Mouse (Mus musculus) MEL (cell line): ENCODE results near the gene Gm45808. TPM values are rescaled to one million over a fixed set of nuclear protein-coding genes. Genes with fewer than 3 reads are reported as not detected.

Experiments used
- DNase-seq: peaks from one replicate; pipeline ENCODE4 v3.0.0; 2011; ENCODE audit warnings: low read depth, low spot score
- H3K27ac ChIP-seq: 2 replicates; pipeline ENCODE4 v1.5.1; 2012; ENCODE audit warnings: low read depth, mild to moderate bottlenecking, control low read depth, low read length, moderate library complexity; ENCODE audit not compliant: control insufficient read depth
- H3K27me3 ChIP-seq, 2 experiments: fragments of 150-350 bp in 1 of 2; sonication (generic) in 1 of 2; 2 replicates each; pipeline ENCODE4 v1.6.1; 2012; ENCODE audit warnings: low read length in 2 of 2, mild to moderate bottlenecking in 2 of 2, improper control_type of control experiment in 1 of 2, moderate library complexity in 1 of 2; ENCODE audit not compliant: insufficient read depth in 2 of 2, control insufficient read depth in 1 of 2
- H3K36me3 ChIP-seq, 2 experiments: 2 replicates each; pipeline ENCODE4 v1.6.1; 2012 to 2014; ENCODE audit warnings: low read length in 2 of 2, improper control_type of control experiment in 1 of 2, inconsistent platforms in 1 of 2, mild to moderate bottlenecking in 1 of 2; ENCODE audit not compliant: insufficient read depth in 2 of 2, control insufficient read depth in 1 of 2
- H3K4me1 ChIP-seq, 2 experiments: fragments of 150-350 bp in 1 of 2; sonication (generic) in 1 of 2; 2 replicates each; pipeline ENCODE4 v1.6.1; 2012; ENCODE audit warnings: low read length in 2 of 2, improper control_type of control experiment in 1 of 2, mild to moderate bottlenecking in 1 of 2; ENCODE audit not compliant: insufficient read depth in 2 of 2, control insufficient read depth in 1 of 2
- H3K4me3 ChIP-seq, 2 experiments: fragments of 150-350 bp in 1 of 2; sonication (generic) in 1 of 2; 2 replicates each; pipeline ENCODE4 v1.5.1; 2012; ENCODE audit warnings: low read depth in 2 of 2, low read length in 2 of 2, mild to moderate bottlenecking in 2 of 2, moderate library complexity in 2 of 2, control low read depth in 1 of 2, improper control_type of control experiment in 1 of 2; ENCODE audit not compliant: control insufficient read depth in 1 of 2, insufficient read depth in 1 of 2
- H3K79me2 ChIP-seq: 2 replicates; pipeline ENCODE4 v1.6.1; 2012; ENCODE audit warnings: mild to moderate bottlenecking, low read length, moderate library complexity; ENCODE audit not compliant: control insufficient read depth, poor library complexity, insufficient read depth
- H3K9ac ChIP-seq: 2 replicates; pipeline ENCODE4 v1.6.1; 2012; ENCODE audit warnings: low read depth, mild to moderate bottlenecking, control low read depth, low read length, moderate library complexity; ENCODE audit not compliant: control insufficient read depth, poor library complexity, severe bottlenecking
- H3K9me3 ChIP-seq: fragments of 150-350 bp; sonication (generic); replicated peaks from 2 replicates; pipeline ENCODE4 v1.6.1; 2012; ENCODE audit warnings: mild to moderate bottlenecking, low read length, improper control_type of control experiment, moderate library complexity; ENCODE audit not compliant: insufficient read depth
- CTCF ChIP-seq, 3 experiments: IDR thresholded peaks in 2 of 3; conservative IDR thresholded peaks in 1 of 3; 2 replicates each; pipeline ENCODE4 v1.5.1; 2011 to 2012; ENCODE audit warnings: low read length in 3 of 3, low read depth in 2 of 3, mild to moderate bottlenecking in 2 of 3, improper control_type of control experiment in 1 of 3, inconsistent platforms in 1 of 3, mixed read lengths in 1 of 3, moderate library complexity in 1 of 3; ENCODE audit not compliant: control insufficient read depth in 1 of 3, insufficient read depth in 1 of 3, poor library complexity in 1 of 3, severe bottlenecking in 1 of 3
- E2F4 ChIP-seq: IDR thresholded peaks from 2 replicates; pipeline ENCODE4 v1.6.1; 2011; ENCODE audit warnings: low read depth, low read length, improper control_type of control experiment, borderline replicate concordance
- EP300 ChIP-seq, 2 experiments: IDR thresholded peaks; 2 replicates each; pipeline ENCODE4 v1.6.1; 2011; ENCODE audit warnings: improper control_type of control experiment in 2 of 2, low read length in 2 of 2, low read depth in 1 of 2, mild to moderate bottlenecking in 1 of 2
- ETS1 ChIP-seq: IDR thresholded peaks from 2 replicates; pipeline ENCODE4 v1.6.1; 2012; ENCODE audit warnings: low read depth, mild to moderate bottlenecking, inconsistent platforms, low read length, improper control_type of control experiment, moderate library complexity
- GATA1 ChIP-seq: IDR thresholded peaks from 2 replicates; pipeline ENCODE4 v1.6.1; 2011; ENCODE audit warnings: low read depth, low read length, improper control_type of control experiment
- MAZ ChIP-seq: IDR thresholded peaks from 2 replicates; pipeline ENCODE4 v1.6.1; 2012; ENCODE audit warnings: low read depth, mild to moderate bottlenecking, inconsistent platforms, low read length, improper control_type of control experiment
- MEF2A ChIP-seq: IDR thresholded peaks from 2 replicates; pipeline ENCODE4 v1.6.1; 2014; ENCODE audit warnings: low read depth, mild to moderate bottlenecking, inconsistent platforms, low read length, improper control_type of control experiment; ENCODE audit not compliant: poor library complexity, insufficient replicate concordance, severe bottlenecking; ENCODE audit errors: extremely low read depth
- MXI1 ChIP-seq: IDR thresholded peaks from 2 replicates; pipeline ENCODE4 v1.6.1; 2011; ENCODE audit warnings: mild to moderate bottlenecking, low read depth, low read length, improper control_type of control experiment
- MYC ChIP-seq: IDR thresholded peaks from 2 replicates; pipeline ENCODE4 v1.6.1; 2011; ENCODE audit warnings: low read depth, mild to moderate bottlenecking, low read length, improper control_type of control experiment, moderate library complexity
- NRF1 ChIP-seq: IDR thresholded peaks from 2 replicates; pipeline ENCODE4 v1.6.1; 2014; ENCODE audit warnings: low read depth, mild to moderate bottlenecking, inconsistent platforms, low read length, improper control_type of control experiment, moderate library complexity; ENCODE audit not compliant: poor library complexity, insufficient read depth, severe bottlenecking
- POLR2AphosphoS2 ChIP-seq: IDR thresholded peaks from 2 replicates; pipeline ENCODE4 v1.6.1; 2011; ENCODE audit warnings: low read length, improper control_type of control experiment
- POLR2AphosphoS5 ChIP-seq: IDR thresholded peaks from 2 replicates; pipeline ENCODE4 v1.6.1; 2012; ENCODE audit warnings: low read depth, borderline replicate concordance, mild to moderate bottlenecking, inconsistent platforms, low read length, moderate library complexity, mixed read lengths
- RAD21 ChIP-seq: IDR thresholded peaks from 2 replicates; pipeline ENCODE4 v1.6.1; 2011; ENCODE audit warnings: mild to moderate bottlenecking, low read depth, low read length, improper control_type of control experiment
- RCOR1 ChIP-seq: IDR thresholded peaks from 2 replicates; pipeline ENCODE4 v1.6.1; 2012; ENCODE audit warnings: low read depth, mild to moderate bottlenecking, inconsistent platforms, low read length, improper control_type of control experiment
- SIN3A ChIP-seq: IDR thresholded peaks from 2 replicates; pipeline ENCODE4 v1.6.1; 2012; ENCODE audit warnings: low read length, improper control_type of control experiment, inconsistent platforms
- TAL1 ChIP-seq: IDR thresholded peaks from 2 replicates; pipeline ENCODE4 v1.6.1; 2012; ENCODE audit warnings: mild to moderate bottlenecking, inconsistent platforms, low read length, moderate library complexity, mixed read lengths
- TBP ChIP-seq: IDR thresholded peaks from 2 replicates; pipeline ENCODE4 v1.8.0; 2011; ENCODE audit warnings: low read depth, low read length, improper control_type of control experiment
- TCF12 ChIP-seq: IDR thresholded peaks from 2 replicates; pipeline ENCODE4 v1.6.1; 2014; ENCODE audit warnings: low read depth, mild to moderate bottlenecking, inconsistent platforms, low read length, improper control_type of control experiment, moderate library complexity
- ZC3H11A ChIP-seq: IDR thresholded peaks from 2 replicates; pipeline ENCODE4 v1.6.1; 2012; ENCODE audit warnings: low read depth, mild to moderate bottlenecking, inconsistent platforms, low read length, improper control_type of control experiment
- ZMIZ1 ChIP-seq: IDR thresholded peaks from 2 replicates; pipeline ENCODE4 v1.6.1; 2012; ENCODE audit warnings: low read depth, mild to moderate bottlenecking, inconsistent platforms, low read length, improper control_type of control experiment, moderate library complexity
- polyA plus RNA-seq, 2 experiments: library from polyadenylated mRNA; stranded (reverse) in 1 of 2; unstranded in 1 of 2; fragments of >175 nt in 1 of 2; fragments of >200 nt in 1 of 2; gene quantifications; 2 replicates each; pipeline versions ENCODE4 v1.2.1 to v1.2.4; 2012; ENCODE audit warnings: low replicate concordance in 2 of 2, low read depth in 1 of 2; ENCODE audit not compliant: insufficient read length in 2 of 2, insufficient read depth in 1 of 2, missing spikeins in 1 of 2
- total RNA-seq: library from RNA; depleted of rRNA; stranded (reverse); fragments of 300-350 nt; gene quantifications from 2 replicates; pipeline ENCODE4 v1.2.3, GENCODE M21; 2012

Gm45808 gene
- total and polyA plus RNA-seq, 3 experiments: not detected

DNA sequence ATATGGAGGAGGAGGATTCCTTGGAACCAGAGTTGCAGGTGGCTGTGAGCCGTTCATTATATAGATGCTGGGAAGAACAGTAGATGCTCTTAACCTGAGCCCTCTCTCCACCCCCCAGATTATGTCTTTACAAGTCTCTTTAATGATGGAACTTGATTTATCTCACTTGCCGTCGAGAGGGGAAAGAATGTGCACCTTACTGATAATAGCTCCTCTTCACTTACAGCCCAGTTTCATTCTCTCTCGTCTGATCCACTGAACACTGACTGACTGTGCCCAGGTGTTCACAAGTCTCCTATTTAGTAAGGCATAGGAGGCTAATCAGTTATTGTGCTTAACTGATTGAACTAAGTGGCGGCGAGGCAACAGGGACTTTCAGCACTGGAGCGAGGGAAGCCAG, 3.0 kb upstream of the Gm45808 start:
- no peak overlapping the region for H3K9ac ChIP-seq
- peaks cover 0 to 25% of the 10 kb centered on the region in 2 experiments; a peak in 3 of 4 replicates for H3K36me3 ChIP-seq
- H3K4me3 ChIP-seq: no peak overlapping the region
- H3K27ac ChIP-seq: no peak overlapping the region
- TF ChIP-seq EP300 (IDR thresholded peaks at IDR 0.05; ENCODE audit: low read depth in 1 of 2, low read length in 2 of 2) (peak; percentile 64 to 78), ETS1 (peak; percentile 53; the same call in 1 of the 2 replicates), ZMIZ1 (no peak), GATA1 (peak; percentile 89), CTCF (IDR thresholded peaks at IDR 0.05 in 2 of 3, conservative IDR thresholded peaks at IDR 0.05 in 1 of 3; ENCODE audit: control insufficient read depth in 1 of 3, insufficient read depth in 1 of 3, low read depth in 2 of 3, low read length in 3 of 3, poor library complexity in 1 of 3, severe bottlenecking in 1 of 3) (no peak), TAL1 (peak; percentile 86), SIN3A (no peak), RCOR1 (peak; percentile 72), TCF12 (peak; percentile 89)
- H3K9me3 ChIP-seq: no peaks in the 10 kb centered on the region
- no peaks in the 10 kb centered on the region for H3K27me3 ChIP-seq
- H3K4me1 ChIP-seq: peaks cover 8 to 31% of the 10 kb centered on the region in 2 experiments
- peak; percentile 73 for DNase-seq
- no peaks in the 10 kb centered on the region for H3K79me2 ChIP-seq

DNA sequence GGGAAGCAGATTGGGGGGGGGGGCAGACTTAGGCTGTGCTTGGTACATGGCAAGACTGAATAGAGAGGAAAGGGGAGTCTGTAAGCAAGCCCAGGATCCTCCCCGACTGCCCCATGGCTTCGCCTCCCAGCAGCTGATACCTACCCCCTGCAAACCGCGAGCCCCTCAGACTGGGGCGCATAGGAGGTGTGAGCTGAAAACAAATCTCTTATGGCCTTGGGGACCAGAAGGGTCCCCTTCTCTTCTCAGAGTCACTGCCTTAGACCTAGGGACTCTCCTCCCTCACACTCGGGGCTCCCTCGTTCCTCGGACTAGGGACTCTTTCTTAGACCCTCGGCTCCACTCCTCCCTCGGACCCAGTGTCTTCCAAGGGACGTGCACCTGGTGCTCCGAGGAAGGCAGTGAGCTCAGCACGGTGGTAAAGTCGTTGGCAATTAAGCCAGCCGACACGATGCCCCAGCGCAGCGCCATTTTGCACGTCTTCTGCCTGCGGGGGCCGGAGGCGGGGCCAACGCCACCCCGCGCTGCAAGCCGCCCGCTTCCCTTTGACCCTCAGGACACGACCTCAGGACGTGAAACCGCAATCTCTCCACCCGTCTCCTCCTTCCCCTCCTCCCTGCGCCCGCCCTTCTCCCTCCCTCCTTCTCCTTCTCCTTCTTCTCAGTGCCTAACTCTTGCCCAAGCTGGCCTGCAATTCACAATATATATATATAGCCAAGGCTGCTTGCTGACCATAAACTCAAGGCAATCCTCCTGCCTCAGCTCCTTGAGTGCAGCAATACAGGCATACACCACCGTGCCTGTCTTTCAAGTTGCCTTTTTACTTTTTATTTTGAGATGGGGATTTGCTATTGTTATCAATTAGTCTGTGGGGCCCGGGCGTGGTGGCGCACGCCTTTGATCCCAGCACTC, 1.9 kb upstream of the Gm45808 start, which contains the start of gene Dhdh:
TSS of gene Dhdh (minus strand) at position 513 of the 912 bp plus-strand sequence.
- DNase-seq: no peak
- H3K27me3 ChIP-seq: no peaks in the 10 kb centered on the region
- no peaks in the 10 kb centered on the region for H3K79me2 ChIP-seq
- peaks cover 0 to 25% of the 10 kb centered on the region in 2 experiments; a peak in 2 of 4 replicates for H3K36me3 ChIP-seq
- no peaks in the 10 kb centered on the region for H3K9me3 ChIP-seq
- TF ChIP-seq TBP (no peak), MAZ (no peak), E2F4 (no peak), ZC3H11A (no peak), POLR2AphosphoS2 (no peak), ETS1 (no peak), MEF2A (no peak), POLR2AphosphoS5 (no peak), NRF1 (no peak), RAD21 (no peak), MYC (no peak), TAL1 (no peak), MXI1 (no peak)
- TF ChIP-seq, all 39 proteins: peak for 0
- Histone ChIP-seq H3K4me3 (no peak within 1 kb of the TSS), H3K4me1 (peaks cover 8 to 31% of the 10 kb centered on the region in 2 experiments), H3K27ac (no peak within 1 kb of the TSS), H3K9ac (no peak within 1 kb of the TSS)
